ENCODE assay signal across 16 mouse cellular contexts in genomic region chr6:52990816-52991215, GRCm38 (mm10).
"Had no signal": no experiment of that assay in that cellular context is flagged by ENCODE, and none has a peak within 500 bp of the region (broad histone marks: within the 10 kb centered on the region; RNA-seq: fewer than 3 reads in every experiment).

No protein-coding gene starts in this region.

- DNase-seq: kidney, adult 2 months; kidney, postnatal 25 days; thymus, adult 18-20 months; thymus, postnatal 14 days; thymus, postnatal 4 days had no signal

- H3K27ac ChIP-seq: kidney, postnatal 0 days; limb, embryonic 12.5 days; limb, embryonic 15.5 days; liver, embryonic 15.5 days; lung, embryonic 15.5 days; midbrain, embryonic 12.5 days; neural tube, embryonic 13.5 days had no signal

- H3K9ac ChIP-seq: limb, embryonic 12.5 days; limb, embryonic 15.5 days; liver, embryonic 15.5 days; lung, embryonic 15.5 days; midbrain, embryonic 12.5 days; neural tube, embryonic 13.5 days had no signal

- ATAC-seq: intestine, postnatal 0 days; midbrain, embryonic 16.5 days had no signal

- H3K4me2 ChIP-seq: limb, embryonic 12.5 days; limb, embryonic 15.5 days; liver, embryonic 11.5 days; liver, embryonic 15.5 days; lung, embryonic 15.5 days; midbrain, embryonic 12.5 days; neural tube, embryonic 13.5 days had no signal

- H3K9me3 ChIP-seq: limb, embryonic 12.5 days; limb, embryonic 15.5 days; liver, embryonic 15.5 days; lung, embryonic 15.5 days; midbrain, embryonic 12.5 days; neural tube, embryonic 13.5 days had no signal

- H3K36me3 ChIP-seq: limb, embryonic 12.5 days; limb, embryonic 15.5 days; liver, embryonic 15.5 days; lung, embryonic 15.5 days; midbrain, embryonic 12.5 days; neural tube, embryonic 13.5 days had no signal

- H3K4me3 ChIP-seq: limb, embryonic 12.5 days; limb, embryonic 15.5 days; liver, embryonic 15.5 days; lung, embryonic 15.5 days; midbrain, embryonic 12.5 days; myocyte; neural tube, embryonic 13.5 days had no signal

- H3K27me3 ChIP-seq: limb, embryonic 15.5 days; liver, embryonic 15.5 days; neural tube, embryonic 13.5 days had no signal

- H3K4me1 ChIP-seq: liver, embryonic 15.5 days; lung, embryonic 15.5 days; midbrain, embryonic 12.5 days had no signal
